Mouse (Mus musculus) embryonic facial prominence, embryonic 15.5 days (tissue): ENCODE results near the gene Ece2. TPM values are rescaled to one million over a fixed set of nuclear protein-coding genes. Genes with fewer than 3 reads are reported as not detected.

ENCODE experiments used
- ATAC-seq: fragments of 200-750 bp; cut with Nextera tagmentation; 2 replicates; pipeline ENCODE4 v1.8.0; 2017; ENCODE audit warnings: low read depth, moderate TSS enrichment; ENCODE audit not compliant: insufficient number of reproducible peaks, low FRiP score, low TSS enrichment
- H3K27ac ChIP-seq: fragments of 300-500 bp; sonication (generic); replicated peaks from 2 replicates; pipeline ENCODE4 v1.5.1; 2015; ENCODE audit warnings: mild to moderate bottlenecking, inconsistent platforms
- H3K27me3 ChIP-seq: fragments of 300-500 bp; sonication (generic); 2 replicates; pipeline ENCODE4 v1.6.1; 2015; ENCODE audit warnings: inconsistent platforms
- H3K36me3 ChIP-seq: fragments of 300-500 bp; sonication (generic); 2 replicates; pipeline ENCODE4 v1.6.1; 2015; ENCODE audit warnings: mild to moderate bottlenecking, inconsistent platforms
- H3K4me1 ChIP-seq: fragments of 300-500 bp; sonication (generic); 2 replicates; pipeline ENCODE4 v1.6.1; 2015; ENCODE audit warnings: inconsistent platforms
- H3K4me2 ChIP-seq: fragments of 300-500 bp; sonication (generic); replicated peaks from 2 replicates; pipeline ENCODE4 v1.6.1; 2015; ENCODE audit warnings: mild to moderate bottlenecking, inconsistent platforms
- H3K4me3 ChIP-seq: fragments of 300-500 bp; sonication (generic); replicated peaks from 2 replicates; pipeline ENCODE4 v1.5.1; 2015; ENCODE audit warnings: mild to moderate bottlenecking, inconsistent platforms
- H3K9ac ChIP-seq: fragments of 300-500 bp; sonication (generic); 2 replicates; pipeline ENCODE4 v1.6.1; 2015; ENCODE audit warnings: inconsistent platforms
- H3K9me3 ChIP-seq: fragments of 300-500 bp; sonication (generic); replicated peaks from 2 replicates; pipeline ENCODE4 v1.6.1; 2016; ENCODE audit warnings: inconsistent platforms
- WGBS: fragments of 180-500 bp; shearing (Covaris S2); methylation state at CpG from one replicate; pipeline ENCODE4 v1.1.7; 2015; 5-methylcytosine and 5-hydroxymethylcytosine counted together
- microRNA counts: library from miRNA; unstranded; fragments of <30 nt; microRNA quantifications from one replicate; lab custom pipeline; 2016
- microRNA-seq: library from miRNA; unstranded; fragments of <30 nt; microRNA quantifications from one replicate; pipeline ENCODE4, GENCODE M21; 2016; ENCODE audit warnings: borderline number of aligned reads
- polyA plus RNA-seq: library from polyadenylated mRNA; unstranded; fragments of >200 nt; fragmentation: Nextera tagmentation; extraction: Ambion mirVana; gene quantifications from 2 replicates; pipeline ENCODE4 v1.2.1, GENCODE M21; 2015

Gene Ece2
- polyA plus RNA-seq, 1 experiment from 2014 or later, result 8.2 TPM

DNA sequence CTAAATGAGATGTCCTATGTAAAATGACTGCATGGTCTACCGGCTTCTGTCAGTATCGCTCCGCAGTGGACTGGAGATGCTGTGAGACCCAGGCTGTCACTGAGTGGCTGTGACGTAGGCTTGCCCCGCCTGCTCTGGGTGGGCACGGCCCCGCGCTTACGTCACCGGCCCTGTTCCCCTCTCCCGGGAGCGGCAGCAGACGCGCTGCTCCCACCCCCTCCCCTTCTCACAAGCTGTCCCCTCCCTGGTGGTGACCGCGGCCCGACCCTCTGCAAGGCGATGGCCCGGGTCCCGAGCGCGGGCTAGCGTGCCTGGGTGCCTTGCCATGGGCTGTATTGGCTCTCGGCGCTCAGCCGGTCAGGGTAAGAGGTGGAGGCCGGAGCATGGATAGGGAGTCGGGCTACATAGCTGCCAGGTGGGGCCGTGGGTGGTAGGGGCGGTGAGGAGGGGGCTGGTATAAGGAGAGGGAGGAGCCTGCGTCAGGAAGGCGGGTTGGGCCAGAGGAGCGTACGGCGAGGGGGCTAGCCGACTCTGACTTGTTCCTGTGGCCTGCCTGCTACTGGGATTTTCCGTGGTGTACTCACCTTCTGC, 63.6 kb downstream of the Ece2 start, which contains the start of gene Fam131a:
Gene Fam131a, plus strand, starts transcription at position 131 of the 591 bp plus-strand sequence.
- Histone ChIP-seq H3K9ac (peak within 1 kb of the TSS; percentile 63), H3K9me3 (no peaks in the 10 kb centered on the region), H3K27me3 (no peaks in the 10 kb centered on the region), H3K36me3 (peaks cover 41% of the 10 kb centered on the region), H3K4me2 (peak within 1 kb of the TSS; percentile 86), H3K4me1 (peaks cover 44% of the 10 kb centered on the region), H3K27ac (peak within 1 kb of the TSS; percentile 94), H3K4me3 (peak within 1 kb of the TSS; percentile 72)
- under 1% methylated on average over 36 of the region's 37 CpGs for WGBS
- ATAC-seq, result peak; percentile 92

DNA sequence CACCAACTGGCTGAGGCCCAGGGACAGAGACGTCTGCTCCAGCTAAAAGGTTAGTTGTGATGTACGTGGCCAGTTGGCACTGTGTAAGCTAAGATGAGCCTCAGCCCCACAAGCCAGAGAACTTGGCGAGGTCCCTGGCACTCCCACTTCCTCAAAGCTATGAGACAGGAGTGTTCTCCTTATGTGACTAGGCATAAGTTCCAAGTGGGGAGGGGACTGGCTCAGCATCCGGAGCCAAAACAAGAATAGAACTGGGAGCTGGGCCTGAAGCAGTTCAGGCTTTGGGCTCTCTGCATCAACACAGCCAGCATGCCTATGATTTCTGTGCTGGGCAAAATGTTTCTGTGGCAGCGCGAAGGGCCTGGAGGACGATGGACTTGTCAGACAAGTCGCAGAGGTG, 65.2 kb downstream of the Ece2 start:
- Histone ChIP-seq H3K4me1 (peaks cover 44% of the 10 kb centered on the region), H3K4me2 (peak overlapping the region; percentile 74), H3K9me3 (no peaks in the 10 kb centered on the region), H3K36me3 (peaks cover 33% of the 10 kb centered on the region), H3K9ac (no peak overlapping the region), H3K27ac (peak overlapping the region; percentile 72), H3K4me3 (peak overlapping the region; percentile 43), H3K27me3 (no peaks in the 10 kb centered on the region)
- ATAC-seq, result no peak
- 63% methylated on average over 8 of the region's 8 CpGs for WGBS

DNA sequence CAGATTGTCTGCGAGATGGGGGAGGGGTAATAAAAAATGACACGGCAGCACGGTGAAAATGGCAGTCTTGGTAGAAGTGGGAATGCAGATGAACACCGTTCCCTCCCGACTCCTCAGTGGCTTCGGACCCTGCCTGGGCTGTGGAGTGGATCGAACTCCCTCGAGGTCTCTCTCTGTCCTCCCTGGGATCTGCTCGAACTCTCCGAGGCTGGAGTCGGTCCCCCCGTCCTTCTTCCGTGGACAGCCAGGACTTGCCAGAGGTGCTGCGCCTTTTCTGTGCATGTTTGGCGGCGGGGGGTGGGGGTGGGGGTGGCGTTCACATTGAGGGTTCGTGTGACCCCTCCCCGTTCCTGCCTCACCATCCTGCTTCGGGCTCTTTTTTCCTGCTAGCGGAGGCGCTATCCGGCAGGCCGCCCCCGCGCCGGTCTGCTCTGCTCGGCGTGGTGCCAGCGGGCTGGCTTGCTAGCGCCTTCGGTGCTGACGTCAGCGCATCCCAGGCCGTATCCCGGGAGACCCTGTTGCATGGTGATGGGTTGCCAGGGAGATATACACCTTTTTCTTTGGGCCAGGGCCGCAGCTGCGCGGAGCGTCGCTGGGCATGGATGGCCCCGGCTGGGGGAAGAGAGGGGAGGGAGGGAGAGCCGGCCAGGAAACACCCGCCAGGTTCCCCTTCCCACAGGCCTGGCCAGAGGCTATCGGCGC, 66.1 kb downstream of the Ece2 start:
- no peaks in the 10 kb centered on the region for H3K27me3 ChIP-seq
- 0 out of 2 replicates have a peak overlapping the region, but pooled peaks have one; percentile 4 for H3K9ac ChIP-seq
- H3K9me3 ChIP-seq, result no peaks in the 10 kb centered on the region
- ATAC-seq, result peak; percentile 65
- WGBS, result 3% methylated on average over 46 of the region's 46 CpGs
- 0 out of 2 replicates have a peak overlapping the region, but pooled peaks have one; percentile 35 for H3K27ac ChIP-seq
- H3K4me2 ChIP-seq, result peak overlapping the region; percentile 74
- H3K4me1 ChIP-seq, result peaks cover 44% of the 10 kb centered on the region
- H3K36me3 ChIP-seq, result peaks cover 28% of the 10 kb centered on the region
- peak overlapping the region; percentile 43 for H3K4me3 ChIP-seq

MicroRNAs within 50 kb of the gene (microRNA counts, 519-probe panel; counts per million panel counts)
- microRNA mmu-miR-1224 (lab: Ali Mortazavi, UCI), result 2,441 counts per million, percentile 55 among the panel's probes with 10 or more counts

Small RNA genes lying within 50 kb of the gene (microRNA-seq; reads per million reads assigned to microRNA genes)
- gene Mir1224, result 5.2 reads per million, percentile 21 among the genes with 10 or more reads in this experiment

Other genes with a start within 250 kb of the Ece2 start
- 67.0 and 74.1 TPM in 2 replicates for gene Abcc5, start 203.4 kb upstream of the Ece2 start, polyA plus RNA-seq
- 92.9 and 95.2 TPM in 2 replicates for gene Eif2b5, start 131.0 kb upstream of the Ece2 start, polyA plus RNA-seq
- gene Dvl3, start 112.8 kb upstream of the Ece2 start, polyA plus RNA-seq, result 26.0 and 31.0 TPM in 2 replicates
- gene Ap2m1, start 94.3 kb upstream of the Ece2 start, polyA plus RNA-seq, result 562 and 584 TPM in 2 replicates
- gene Abcf3, start 81.3 kb upstream of the Ece2 start, polyA plus RNA-seq, result 65.0 and 70.2 TPM in 2 replicates
- 2.4 and 4.9 TPM in 2 replicates for gene Vwa5b2, start 40.4 kb upstream of the Ece2 start, polyA plus RNA-seq
- 29.2 and 31.3 TPM in 2 replicates for gene Eef1akmt4, start 18.2 kb upstream of the Ece2 start, polyA plus RNA-seq
- gene Gm49333, start 18.2 kb upstream of the Ece2 start, polyA plus RNA-seq, result not detected in 2 replicates
- gene Alg3, start 18.1 kb upstream of the Ece2 start, polyA plus RNA-seq, result 36.3 and 39.4 TPM in 2 replicates
- 1.7 and 1.9 TPM in 2 replicates for gene Camk2n2, start 8.5 kb upstream of the Ece2 start, polyA plus RNA-seq
- gene Psmd2, start 21.8 kb downstream of the Ece2 start, polyA plus RNA-seq, result 293 and 297 TPM in 2 replicates
- 177 and 188 TPM in 2 replicates for gene Eif4g1, start 38.5 kb downstream of the Ece2 start, polyA plus RNA-seq
- gene Fam131a, start 63.4 kb downstream of the Ece2 start, polyA plus RNA-seq, result 14.0 and 15.3 TPM in 2 replicates
- gene Polr2h, start 87.8 kb downstream of the Ece2 start, polyA plus RNA-seq, result 90.0 and 100 TPM in 2 replicates
- 15.6 and 16.0 TPM in 2 replicates for gene Clcn2, start 87.9 kb downstream of the Ece2 start, polyA plus RNA-seq
- 8.5 and 10.8 TPM in 2 replicates for gene Chrd, start 103.3 kb downstream of the Ece2 start, polyA plus RNA-seq
- gene Thpo, start 104.7 kb downstream of the Ece2 start, polyA plus RNA-seq, result 1.3 and 1.6 TPM in 2 replicates